Mouse (Mus musculus) forebrain, embryonic 12.5 days (tissue): ENCODE results near the gene Gm28870. TPM values are rescaled to one million over a fixed set of nuclear protein-coding genes. Genes with fewer than 3 reads are reported as not detected.
"Not testable (repeated sequence)": the region's sequence is repeated elsewhere in the genome, so short reads cannot be mapped to it uniquely, and the experiment has no call there.

ENCODE experiments used
- ATAC-seq: fragments of 200-750 bp; cut with Nextera tagmentation; 2 replicates; pipeline ENCODE4 v1.8.0; 2017; ENCODE audit warnings: moderate TSS enrichment; ENCODE audit not compliant: low FRiP score
- H3K27ac ChIP-seq: fragments of 300-500 bp; sonication (generic); 2 replicates; pipeline ENCODE4 v1.5.1; 2016; ENCODE audit warnings: mild to moderate bottlenecking
- H3K27me3 ChIP-seq: fragments of 300-500 bp; sonication (generic); 2 replicates; pipeline ENCODE4 v1.6.1; 2016; ENCODE audit warnings: mild to moderate bottlenecking
- H3K36me3 ChIP-seq: fragments of 300-500 bp; sonication (generic); replicated peaks from 2 replicates; pipeline ENCODE4 v1.6.1; 2016; ENCODE audit warnings: mild to moderate bottlenecking
- H3K4me1 ChIP-seq: fragments of 300-500 bp; sonication (generic); 2 replicates; pipeline ENCODE4 v1.6.1; 2016
- H3K4me2 ChIP-seq: fragments of 300-500 bp; sonication (generic); 2 replicates; pipeline ENCODE4 v1.6.1; 2016; ENCODE audit warnings: mild to moderate bottlenecking, moderate library complexity
- H3K4me3 ChIP-seq: fragments of 300-500 bp; sonication (generic); replicated peaks from 2 replicates; pipeline ENCODE4 v1.5.1; 2016; ENCODE audit warnings: mild to moderate bottlenecking
- H3K9ac ChIP-seq: fragments of 300-500 bp; sonication (generic); 2 replicates; pipeline ENCODE4 v1.6.1; 2016; ENCODE audit warnings: mild to moderate bottlenecking
- H3K9me3 ChIP-seq: fragments of 300-500 bp; sonication (generic); 2 replicates; pipeline ENCODE4 v1.6.1; 2016
- whole genome bisulfite sequencing: fragments of 180-500 bp; shearing (Covaris S2); methylation state at CpG from one replicate; pipeline ENCODE4 v1.1.7; 2016; 5-methylcytosine and 5-hydroxymethylcytosine counted together
- polyA plus RNA-seq: library from polyadenylated mRNA; unstranded; fragments of >200 nt; fragmentation: Nextera tagmentation; extraction: Ambion mirVana; gene quantifications from 2 replicates; pipeline ENCODE4 v1.2.1, GENCODE M21; 2016

The Gm28870 gene
- polyA plus RNA-seq = not detected in 2 replicates

DNA sequence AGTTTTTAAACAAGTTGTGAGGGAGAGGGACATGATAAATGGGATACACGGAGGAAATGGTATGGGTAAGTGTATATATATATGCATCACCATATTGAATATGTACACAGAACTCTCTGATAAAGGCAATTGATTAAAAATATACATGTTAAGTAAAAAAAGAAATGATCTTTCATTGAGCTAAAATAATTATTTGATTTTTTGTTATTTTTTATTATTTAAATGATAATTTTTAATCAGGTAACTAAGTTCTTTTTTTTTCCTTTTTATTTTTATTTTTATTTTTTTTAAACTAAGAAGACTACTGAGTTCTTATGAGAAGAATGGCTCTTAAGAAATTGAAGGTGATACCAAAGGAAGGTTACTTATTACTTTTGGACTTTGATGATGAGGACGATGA lies at the start of gene Gm28870:
TSS of gene Gm28870 (plus strand) at position 301 of the 400 bp plus-strand sequence.
- H3K27me3 ChIP-seq, H3K4me3 ChIP-seq, H3K4me2 ChIP-seq, H3K4me1 ChIP-seq, H3K27ac ChIP-seq, ATAC-seq, H3K36me3 ChIP-seq, H3K9me3 ChIP-seq, H3K9ac ChIP-seq: not testable (repeated sequence)
- no CpG with 5 or more reads among the region's 2 CpGs for WGBS
